Mouse (Mus musculus): Measurements from ENCODE around the gene Ptov1. TPM values are rescaled to one million over a fixed set of nuclear protein-coding genes. Genes with fewer than 3 reads are reported as not detected.
"Not testable (repeated sequence)": the region's sequence is repeated elsewhere in the genome, so short reads cannot be mapped to it uniquely, and the experiment has no call there.

Gene Ptov1
- polyA plus RNA-seq, 1 experiment = 90.1 TPM

DNA sequence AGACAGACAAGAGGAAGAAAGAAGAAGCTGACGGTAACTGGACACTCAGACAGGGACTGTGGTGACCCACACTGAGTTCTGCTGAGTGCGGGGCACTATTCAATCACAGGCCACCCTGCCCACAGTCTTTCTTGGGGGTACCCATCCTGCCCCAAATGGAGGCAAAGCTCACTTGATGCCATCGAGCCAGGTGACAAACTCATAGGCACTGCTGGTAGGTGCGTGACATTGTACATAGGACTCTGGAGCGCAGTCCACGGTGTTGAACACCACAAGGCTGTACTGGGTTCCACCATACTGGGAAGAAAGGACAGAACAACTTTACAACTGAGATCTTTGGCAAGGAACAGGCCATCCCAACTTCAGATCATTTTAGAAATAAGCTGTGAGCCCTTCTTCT, 22.0 kb upstream of the Ptov1 start:
- Histone ChIP-seq H3K4me3 (ENCODE audit: insufficient read depth, low read length) (peak overlapping the region; percentile 91), H3K4me1 (ENCODE audit: control insufficient read depth, insufficient read depth, low read length) (peaks cover 28% of the 10 kb centered on the region), H3K27ac (ENCODE audit: insufficient read depth, low read depth, low read length) (0 out of 2 replicates have a peak overlapping the region, but pooled peaks have one; percentile 26)
- TF ChIP-seq POLR2A (IDR thresholded peaks at IDR 0.05; ENCODE audit: borderline replicate concordance, low read depth, low read length) (no peak), CTCF (IDR thresholded peaks at IDR 0.05; ENCODE audit: low read depth, low read length) (no peak)

DNA sequence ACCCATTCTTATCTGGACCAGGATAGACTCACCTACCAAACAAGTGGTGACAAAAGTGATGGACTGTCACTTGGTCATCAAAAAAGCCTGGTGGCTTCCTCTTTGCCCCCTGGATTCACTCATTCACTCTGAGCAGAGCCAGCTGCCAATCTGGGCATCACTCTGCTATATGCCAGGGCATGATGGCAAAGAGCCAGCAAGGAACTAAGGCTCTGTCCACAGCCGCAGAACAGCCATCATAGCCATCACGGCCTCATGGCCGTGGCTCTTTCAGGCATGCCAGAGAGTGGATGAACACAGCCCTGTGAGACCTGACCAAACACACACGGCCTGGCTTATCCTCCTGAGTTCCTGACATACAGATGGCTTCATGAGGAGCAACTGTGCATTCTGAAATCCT, 21.1 kb upstream of the Ptov1 start:
- TF ChIP-seq POLR2A (IDR thresholded peaks at IDR 0.05; ENCODE audit: borderline replicate concordance, low read depth, low read length) = no peak
- no peak for TF ChIP-seq CTCF (IDR thresholded peaks at IDR 0.05; ENCODE audit: low read depth, low read length)
- no peak overlapping the region for H3K4me3 ChIP-seq (ENCODE audit: insufficient read depth, low read length)
- H3K4me1 ChIP-seq (ENCODE audit: control insufficient read depth, insufficient read depth, low read length) = peaks cover 28% of the 10 kb centered on the region
- no peak overlapping the region for H3K27ac ChIP-seq (ENCODE audit: insufficient read depth, low read depth, low read length)

DNA sequence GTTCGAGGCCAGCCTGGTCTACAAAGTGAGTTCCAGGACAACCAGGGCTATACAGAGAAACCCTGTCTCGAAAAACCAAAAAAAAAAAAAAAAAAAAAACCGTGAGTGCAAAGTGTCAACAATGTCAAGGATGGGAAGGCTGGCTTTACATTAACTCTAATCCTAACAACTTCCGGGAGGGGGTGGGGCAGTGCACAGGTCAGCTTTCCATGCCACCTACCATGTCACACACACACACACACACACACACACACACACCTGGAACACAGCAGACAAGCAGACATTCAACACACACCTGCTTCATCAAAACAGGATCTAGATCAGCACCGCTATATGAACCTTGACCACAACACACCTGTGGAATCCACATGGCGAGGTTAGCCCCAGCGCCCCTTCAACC, 20.6 kb upstream of the Ptov1 start:
- Histone ChIP-seq H3K4me1 (ENCODE audit: control insufficient read depth, insufficient read depth, low read length) (peaks cover 27% of the 10 kb centered on the region), H3K4me3 (ENCODE audit: insufficient read depth, low read length) (no peak overlapping the region)

DNA sequence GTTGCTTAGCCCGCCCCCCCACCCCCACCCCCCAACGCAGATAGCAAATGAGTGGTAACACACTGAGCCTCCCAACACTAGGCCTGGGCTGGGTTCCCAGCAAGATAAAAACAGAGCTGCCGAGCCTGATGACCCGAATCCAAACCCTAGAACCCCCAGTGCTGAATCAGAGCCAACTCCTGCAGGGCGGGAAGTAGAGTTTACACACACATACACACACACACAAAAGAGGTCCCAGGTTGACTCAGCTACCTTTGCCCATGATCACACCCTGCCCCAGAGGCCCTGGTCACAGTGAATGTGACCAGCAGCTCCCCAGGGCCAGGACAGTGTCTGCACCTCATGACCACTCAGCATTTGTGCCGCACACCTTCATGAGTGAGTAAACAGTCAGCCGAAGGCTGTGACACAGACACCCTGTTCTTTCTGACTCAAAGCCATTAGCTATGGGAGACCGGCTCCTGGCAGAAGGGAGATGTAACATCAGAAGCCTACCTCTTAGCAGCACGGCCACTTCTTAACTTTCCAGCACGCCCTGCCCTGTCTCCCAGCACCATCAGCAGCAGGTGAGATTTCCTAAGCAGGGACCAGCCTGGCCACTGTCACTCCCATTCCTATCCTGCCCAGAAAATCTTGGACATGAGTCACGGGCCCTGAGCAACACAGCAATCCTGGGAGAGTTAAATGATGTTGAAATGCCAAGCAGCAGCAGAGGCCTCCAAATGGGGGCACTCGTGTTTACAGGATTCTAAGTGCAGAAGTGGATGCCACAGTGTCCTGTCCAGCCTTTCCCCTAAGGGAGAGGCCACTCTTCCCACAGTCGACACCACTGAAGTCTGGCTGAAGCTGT, 18.9 kb upstream of the Ptov1 start:
- TF ChIP-seq POLR2A (IDR thresholded peaks at IDR 0.05; ENCODE audit: borderline replicate concordance, low read depth, low read length) = no peak
- no peak for TF ChIP-seq CTCF (IDR thresholded peaks at IDR 0.05; ENCODE audit: low read depth, low read length)
- Histone ChIP-seq H3K27ac (ENCODE audit: insufficient read depth, low read depth, low read length) (no peak overlapping the region), H3K4me3 (ENCODE audit: insufficient read depth, low read length) (no peak overlapping the region), H3K4me1 (ENCODE audit: control insufficient read depth, insufficient read depth, low read length) (peaks cover 26% of the 10 kb centered on the region)

More for the DNA sequence above, 20.6 kb upstream of the Ptov1 start:
- TF ChIP-seq CTCF (IDR thresholded peaks at IDR 0.05; ENCODE audit: low read depth, low read length) (no peak), POLR2A (IDR thresholded peaks at IDR 0.05; ENCODE audit: borderline replicate concordance, low read depth, low read length) (no peak)
- no peak overlapping the region for H3K27ac ChIP-seq (ENCODE audit: insufficient read depth, low read depth, low read length)

- Histone ChIP-seq H3K27ac (ENCODE audit: insufficient read depth, low read depth, low read length) (peak overlapping the region; percentile 6; the same call in 1 of the 2 replicates), H3K4me1 (ENCODE audit: control insufficient read depth, insufficient read depth, low read length) (peaks cover 24% of the 10 kb centered on the region), H3K4me3 (ENCODE audit: insufficient read depth, low read length) (no peak overlapping the region)
- TF ChIP-seq POLR2A (IDR thresholded peaks at IDR 0.05; ENCODE audit: borderline replicate concordance, low read depth, low read length) (no peak), CTCF (IDR thresholded peaks at IDR 0.05; ENCODE audit: low read depth, low read length) (no peak)
These were observed 17.4 kb upstream of the Ptov1 start for GRCm38 (mm10) chr7:44886964-44887363.

DNA sequence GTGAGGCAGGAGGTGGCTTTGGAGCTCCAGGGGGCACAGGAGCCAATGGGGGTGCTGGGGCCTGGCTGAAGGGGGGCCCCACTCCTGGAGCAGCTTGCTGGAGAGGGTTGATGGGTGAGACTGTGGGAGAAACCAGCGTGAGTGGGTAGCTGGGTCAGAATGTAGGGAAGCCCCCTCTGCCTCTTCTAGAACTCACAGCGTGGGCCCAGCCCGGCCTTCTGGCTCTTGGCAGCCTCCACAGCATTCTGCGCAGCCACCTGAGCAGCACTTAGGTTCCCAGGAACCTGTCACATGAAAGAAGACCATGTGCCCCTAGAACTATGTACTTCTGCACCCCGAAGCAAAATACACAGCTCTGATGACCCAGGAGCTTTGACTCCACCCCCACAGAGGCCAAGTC, 15.0 kb upstream of the Ptov1 start:
- TF ChIP-seq CTCF (IDR thresholded peaks at IDR 0.05; ENCODE audit: low read depth, low read length) = no peak
- no peak for TF ChIP-seq POLR2A (IDR thresholded peaks at IDR 0.05; ENCODE audit: borderline replicate concordance, low read depth, low read length)
- Histone ChIP-seq H3K27ac (ENCODE audit: insufficient read depth, low read depth, low read length) (no peak overlapping the region), H3K4me1 (ENCODE audit: control insufficient read depth, insufficient read depth, low read length) (peaks cover 17% of the 10 kb centered on the region)

GRCm38 (mm10) chr7:44883036-44883435, 13.4 kb upstream of the Ptov1 start:
- Histone ChIP-seq H3K4me3 (ENCODE audit: insufficient read depth, low read length) (no peak overlapping the region), H3K4me1 (ENCODE audit: control insufficient read depth, insufficient read depth, low read length) (peaks cover 12% of the 10 kb centered on the region), H3K27ac (ENCODE audit: insufficient read depth, low read depth, low read length) (no peak overlapping the region)
- TF ChIP-seq CTCF (IDR thresholded peaks at IDR 0.05; ENCODE audit: low read depth, low read length) (no peak), POLR2A (IDR thresholded peaks at IDR 0.05; ENCODE audit: borderline replicate concordance, low read depth, low read length) (no peak)

More for the DNA sequence above, 15.0 kb upstream of the Ptov1 start:
- no peak overlapping the region for H3K4me3 ChIP-seq (ENCODE audit: insufficient read depth, low read length)

GRCm38 (mm10) chr7:44877833-44878232, 8.2 kb upstream of the Ptov1 start:
- Histone ChIP-seq H3K27ac (ENCODE audit: insufficient read depth, low read depth, low read length) (no peak overlapping the region), H3K4me1 (ENCODE audit: control insufficient read depth, insufficient read depth, low read length) (no peaks in the 10 kb centered on the region)

GRCm38 (mm10) chr7:44871774-44872173, 2.2 kb upstream of the Ptov1 start:
- not testable (repeated sequence) for H3K27ac ChIP-seq (ENCODE audit: insufficient read depth, low read depth, low read length); H3K4me3 ChIP-seq (ENCODE audit: insufficient read depth, low read length)
- peaks cover 13% of the 10 kb centered on the region for H3K4me1 ChIP-seq (ENCODE audit: control insufficient read depth, insufficient read depth, low read length)

More at GRCm38 (mm10) chr7:44877833-44878232, 8.2 kb upstream of the Ptov1 start:
- no peak for TF ChIP-seq CTCF (IDR thresholded peaks at IDR 0.05; ENCODE audit: low read depth, low read length)
- no peak for TF ChIP-seq POLR2A (IDR thresholded peaks at IDR 0.05; ENCODE audit: borderline replicate concordance, low read depth, low read length)
- H3K4me3 ChIP-seq (ENCODE audit: insufficient read depth, low read length) = no peak overlapping the region

DNA sequence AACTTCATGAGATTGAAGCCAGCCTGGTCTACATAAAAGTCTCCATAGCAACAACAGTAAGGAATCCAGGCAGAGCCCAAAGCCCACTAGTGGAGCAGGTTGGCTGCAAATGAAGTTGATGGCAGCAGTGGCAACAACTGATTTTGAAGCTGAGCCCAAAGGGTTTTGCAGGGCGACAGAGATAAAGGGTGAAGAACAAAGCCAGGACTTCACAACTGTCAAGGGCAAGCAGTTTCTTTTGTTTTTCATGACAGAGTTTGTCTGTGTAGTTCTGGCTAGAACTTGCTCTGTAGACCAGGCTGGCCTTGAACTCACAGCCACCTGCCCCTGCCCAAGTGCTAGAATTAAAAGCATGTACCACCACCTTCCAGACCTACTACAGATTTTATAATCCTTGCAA, 1.6 kb upstream of the Ptov1 start:
- Histone ChIP-seq H3K4me1 (ENCODE audit: control insufficient read depth, insufficient read depth, low read length) (peaks cover 18% of the 10 kb centered on the region), H3K27ac (ENCODE audit: insufficient read depth, low read depth, low read length) (no peak overlapping the region), H3K4me3 (ENCODE audit: insufficient read depth, low read length) (no peak overlapping the region)
- TF ChIP-seq CTCF (IDR thresholded peaks at IDR 0.05; ENCODE audit: low read depth, low read length) (no peak), POLR2A (IDR thresholded peaks at IDR 0.05; ENCODE audit: borderline replicate concordance, low read depth, low read length) (no peak)

Data from bone marrow macrophage, adult 2 months (primary cell).